Mouse (Mus musculus): ENCODE data around the gene Gm5767. TPM values are rescaled to one million over a fixed set of nuclear protein-coding genes. Genes with fewer than 3 reads are reported as not detected.

Gene Gm5767
- not detected for total RNA-seq (2023)

DNA sequence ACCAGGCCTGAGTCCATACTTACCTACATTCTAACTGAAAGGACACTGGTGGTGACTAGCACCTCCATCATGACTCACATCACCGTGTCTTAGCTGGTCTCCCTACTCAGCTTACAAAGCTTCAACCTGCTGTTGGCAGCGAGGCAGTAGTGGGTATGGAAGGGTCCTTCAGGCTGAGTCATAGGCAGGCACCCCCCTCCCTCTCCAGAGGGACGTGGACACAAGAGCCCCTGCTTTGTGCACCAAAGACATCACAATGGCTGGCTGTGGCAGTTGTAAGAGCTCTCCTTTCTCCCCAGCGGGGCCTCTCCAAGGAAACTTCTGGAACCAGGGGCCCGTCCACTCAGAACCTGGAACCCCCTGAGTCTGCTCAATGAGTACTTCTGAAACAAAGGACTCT, at the start of gene Gm5767:
TSS of gene Gm5767 (plus strand) at position 301 of the 400 bp plus-strand sequence.

DNA sequence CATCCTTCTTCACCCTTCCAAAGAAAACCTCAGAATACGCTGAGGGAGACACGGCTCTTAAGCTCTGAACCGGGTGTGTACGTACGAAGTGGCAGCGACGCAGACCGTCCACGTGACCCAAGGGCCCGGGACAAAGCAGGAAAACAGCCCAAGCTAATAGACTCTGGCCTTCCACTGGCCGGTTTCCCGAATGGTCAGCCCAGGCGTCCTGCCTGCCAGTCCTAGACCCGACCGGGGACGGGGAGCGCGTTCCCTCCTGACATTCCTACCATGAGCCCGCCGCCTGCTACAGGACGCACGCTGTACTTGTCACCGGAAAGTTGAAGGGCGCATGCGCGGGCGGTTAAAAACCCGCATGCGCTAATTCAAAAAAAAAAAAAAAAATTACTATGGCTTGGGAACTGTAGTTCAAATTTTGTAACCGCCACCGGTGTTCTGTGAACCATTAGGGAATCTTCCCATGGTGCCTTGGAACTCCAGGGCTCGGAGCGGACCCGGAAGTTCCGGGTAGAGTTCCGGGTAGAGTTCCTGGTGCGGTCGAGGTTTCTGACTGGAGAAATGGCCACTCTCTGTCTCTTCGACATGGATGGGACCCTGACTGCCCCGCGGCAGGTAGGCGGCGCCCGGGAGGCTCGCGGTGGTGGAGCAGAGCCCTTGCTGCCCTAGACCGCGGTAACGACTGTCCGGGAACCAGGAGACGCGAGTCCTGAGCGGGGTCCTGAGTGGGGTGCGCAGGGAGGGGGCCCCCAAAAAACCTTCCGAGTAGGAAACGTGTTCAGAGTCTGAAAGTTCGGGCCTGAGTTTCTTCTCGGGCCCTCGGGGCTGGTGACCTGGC, 43.1 kb upstream of the Gm5767 start, which contains the start of the genes Pmm2 and Tmem186:
TSS of gene Pmm2 (plus strand) at position 458 of the 835 bp plus-strand sequence.
TSS of gene Tmem186 (minus strand) at position 496 of the 835 bp plus-strand sequence.

DNA sequence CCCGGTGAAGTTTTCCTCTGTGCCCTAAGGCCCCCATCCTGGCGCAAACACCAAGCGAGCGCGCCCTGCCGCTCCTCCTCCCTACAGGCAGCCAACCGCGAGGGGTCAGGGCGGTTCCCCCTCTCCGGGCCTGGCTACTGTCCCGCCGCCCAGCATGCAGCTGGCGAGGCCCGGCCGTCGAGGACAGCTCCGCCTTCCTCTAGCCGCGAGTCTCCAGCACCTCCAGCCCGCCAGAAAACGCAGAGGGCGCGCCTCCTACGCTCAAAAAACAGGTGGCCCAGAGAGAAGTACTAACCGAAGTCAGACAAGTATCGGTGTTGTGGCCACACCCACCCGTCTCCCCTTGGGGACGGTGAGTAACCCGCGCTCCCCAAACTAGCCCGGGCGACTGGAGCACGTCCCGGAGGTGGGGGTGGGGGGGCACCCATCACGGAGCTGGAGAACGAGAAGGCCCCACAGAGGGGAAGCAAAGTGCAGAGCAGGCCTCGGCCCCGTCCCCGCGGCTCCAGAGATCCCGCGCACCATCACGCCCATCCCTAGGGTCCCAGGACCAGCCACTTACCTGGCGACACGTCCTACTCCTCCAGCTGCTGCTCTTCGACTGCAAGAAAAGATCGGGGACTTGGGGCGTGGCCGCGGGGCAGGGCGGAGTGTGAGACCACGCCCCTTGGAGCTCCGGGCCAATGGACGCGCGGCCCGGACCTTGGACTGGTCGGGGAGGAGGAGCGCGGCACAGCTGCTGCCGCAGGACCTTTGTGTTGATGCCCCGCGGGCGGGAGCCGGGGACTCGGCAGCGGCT, 8.8 kb upstream of the Gm5767 start, which contains the start of gene Carhsp1:
TSS of gene Carhsp1 (minus strand) at position 605 of the 799 bp plus-strand sequence.

Other genes with a start within 250 kb of the Gm5767 start
- 1 to 10 TPM; 3.1 to 4.6 TPM for gene Mettl22, start 210.0 kb upstream of the Gm5767 start, total RNA-seq (2023)
- under 1 TPM in 1 of 2 experiments, not detected in 1; 0.33 TPM for gene Abat, start 167.3 kb upstream of the Gm5767 start, total RNA-seq (2023)
- 10 to 100 TPM; 27.5 to 41.0 TPM for gene Pmm2, start 43.1 kb upstream of the Gm5767 start, total RNA-seq (2023)
- 1 to 10 TPM; 3.1 to 3.4 TPM for gene Tmem186, start 43.1 kb upstream of the Gm5767 start, total RNA-seq (2023)
- gene Carhsp1, start 8.6 kb upstream of the Gm5767 start, total RNA-seq (2023), result 10 to 100 TPM; 58.2 to 67.3 TPM
- gene Usp7, start 111.5 kb downstream of the Gm5767 start, total RNA-seq (2023), result 100 to 1,000 TPM; 141 to 146 TPM
- gene 1810013L24Rik, start 149.3 kb downstream of the Gm5767 start, total RNA-seq (2023), result 10 to 100 TPM; 85.4 to 90.5 TPM

Data from neutrophil, adult 59 days (primary cell).